Mouse (Mus musculus) forebrain, embryonic 16.5 days (tissue): ENCODE results near the gene Mapk8. TPM values are rescaled to one million over a fixed set of nuclear protein-coding genes. Genes with fewer than 3 reads are reported as not detected.

Experiments
- ATAC-seq: fragments of 200-750 bp; cut with Nextera tagmentation; 2 replicates; pipeline ENCODE4 v1.8.0; 2017; ENCODE audit warnings: mild to moderate bottlenecking, moderate library complexity
- H3K27ac ChIP-seq: fragments of 300-500 bp; sonication (generic); 2 replicates; pipeline ENCODE4 v1.5.1; 2014; ENCODE audit warnings: low read length, control low read depth
- H3K27me3 ChIP-seq: fragments of 300-500 bp; sonication (generic); replicated peaks from 2 replicates; pipeline ENCODE4 v1.6.1; 2014; ENCODE audit warnings: low read length; ENCODE audit not compliant: control insufficient read depth, insufficient read depth
- H3K36me3 ChIP-seq: fragments of 300-500 bp; sonication (generic); 2 replicates; pipeline ENCODE4 v1.6.1; 2014; ENCODE audit not compliant: control insufficient read depth, insufficient read depth
- H3K4me1 ChIP-seq: fragments of 300-500 bp; sonication (generic); replicated peaks from 2 replicates; pipeline ENCODE4 v1.6.1; 2014; ENCODE audit warnings: low read length; ENCODE audit not compliant: control insufficient read depth, insufficient read depth
- H3K4me2 ChIP-seq: fragments of 300-500 bp; sonication (generic); 2 replicates; pipeline ENCODE4 v1.6.1; 2014; ENCODE audit warnings: mild to moderate bottlenecking, low read length, control low read depth
- H3K4me3 ChIP-seq: fragments of 300-500 bp; sonication (generic); replicated peaks from 2 replicates; pipeline ENCODE4 v1.5.1; 2014; ENCODE audit warnings: mild to moderate bottlenecking, low read length, control low read depth
- H3K9ac ChIP-seq: fragments of 300-500 bp; sonication (generic); replicated peaks from 2 replicates; pipeline ENCODE4 v1.6.1; 2014; ENCODE audit warnings: low read depth, low read length, control low read depth
- H3K9me3 ChIP-seq: fragments of 300-500 bp; sonication (generic); 2 replicates; pipeline ENCODE4 v1.6.1; 2016; ENCODE audit warnings: low read length; ENCODE audit not compliant: control insufficient read depth
- WGBS: fragments of 180-500 bp; shearing (Covaris S2); extraction: QIAGEN DNeasy Blood & Tissue Kit; methylation state at CpG from one replicate; pipeline ENCODE4 v1.1.7; 2014; 5-methylcytosine and 5-hydroxymethylcytosine counted together
- polyA plus RNA-seq: library from polyadenylated mRNA; unstranded; fragments of >200 nt; fragmentation: Nextera tagmentation; extraction: Ambion mirVana; gene quantifications from 2 replicates; pipeline ENCODE4 v1.2.1, GENCODE M21; 2015

The Mapk8 gene
- polyA plus RNA-seq, 1 experiment from 2014 or later, result 39.8 TPM

DNA sequence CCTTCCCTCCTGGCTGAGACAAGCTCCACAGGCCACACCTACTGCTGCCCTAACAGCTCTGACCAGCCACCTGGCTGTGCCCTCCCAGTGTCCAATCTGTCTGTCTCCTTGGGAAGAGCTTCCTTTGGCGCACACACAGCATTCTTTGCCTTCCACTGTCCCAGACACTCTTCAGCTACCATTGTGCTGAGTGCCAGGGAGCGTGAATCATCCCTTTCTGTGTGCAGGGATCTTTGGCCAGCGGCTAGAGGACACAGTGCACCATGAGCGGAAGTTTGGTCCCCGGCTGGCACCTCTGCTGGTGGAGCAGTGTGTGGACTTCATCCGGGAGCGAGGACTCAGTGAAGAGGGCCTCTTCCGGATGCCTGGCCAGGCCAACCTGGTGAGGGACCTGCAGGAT, 88.1 kb downstream of the Mapk8 start:
- no peaks in the 10 kb centered on the region for H3K36me3 ChIP-seq
- ATAC-seq, result no peak
- H3K9me3 ChIP-seq, result no peaks in the 10 kb centered on the region
- no peak overlapping the region for H3K9ac ChIP-seq
- H3K27ac ChIP-seq, result no peak overlapping the region
- peaks cover 6% of the 10 kb centered on the region; the same call in 1 of the 2 replicates for H3K4me1 ChIP-seq
- H3K4me3 ChIP-seq, result no peak overlapping the region
- 87% methylated on average over 8 of the region's 8 CpGs for WGBS
- no peaks in the 10 kb centered on the region for H3K27me3 ChIP-seq
- no peak overlapping the region for H3K4me2 ChIP-seq

DNA sequence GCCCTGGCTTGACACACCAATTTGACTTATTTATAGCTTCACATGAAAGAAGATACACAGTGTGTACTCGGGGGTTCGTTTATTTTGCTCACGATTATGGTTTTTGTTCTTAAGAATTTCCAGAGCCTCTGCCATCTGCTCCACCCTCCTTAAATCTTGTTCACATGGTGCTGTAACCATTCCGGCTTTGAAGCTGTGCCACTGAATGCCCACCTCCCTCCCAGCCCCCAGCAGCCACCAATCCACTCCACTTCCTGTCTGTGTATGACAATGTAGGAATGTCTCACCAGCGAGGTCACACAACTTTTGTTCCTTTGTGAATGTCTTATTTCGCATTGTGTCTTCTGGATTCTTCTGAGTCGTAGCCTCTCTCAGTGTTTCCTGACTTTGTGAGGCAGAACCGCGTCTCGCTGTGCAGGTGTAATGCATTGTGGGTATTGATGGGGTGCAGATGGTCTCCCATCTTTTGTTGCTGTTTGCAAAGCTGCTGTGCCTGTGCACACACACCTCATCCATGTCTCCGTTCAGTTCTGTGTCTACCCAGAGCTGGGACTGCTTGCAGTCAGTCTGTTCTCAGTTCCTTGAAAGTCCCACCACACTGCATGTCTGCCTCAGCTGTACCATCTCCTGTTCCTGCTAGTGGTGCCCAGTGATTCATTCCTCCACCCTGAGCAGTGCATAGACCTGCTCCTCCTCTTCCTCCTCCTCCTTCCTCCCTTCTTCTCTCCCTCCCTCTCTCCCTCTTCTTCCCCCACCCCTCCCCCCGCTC, 89.2 kb downstream of the Mapk8 start:
- Histone ChIP-seq H3K36me3 (no peaks in the 10 kb centered on the region), H3K4me3 (no peak overlapping the region), H3K4me1 (peaks cover 6% of the 10 kb centered on the region; the same call in 1 of the 2 replicates), H3K9me3 (no peaks in the 10 kb centered on the region), H3K9ac (no peak overlapping the region), H3K4me2 (no peak overlapping the region), H3K27me3 (no peaks in the 10 kb centered on the region), H3K27ac (no peak overlapping the region)
- ATAC-seq, result peak; percentile 66
- WGBS, result 50% methylated on average over 12 of the region's 12 CpGs

DNA sequence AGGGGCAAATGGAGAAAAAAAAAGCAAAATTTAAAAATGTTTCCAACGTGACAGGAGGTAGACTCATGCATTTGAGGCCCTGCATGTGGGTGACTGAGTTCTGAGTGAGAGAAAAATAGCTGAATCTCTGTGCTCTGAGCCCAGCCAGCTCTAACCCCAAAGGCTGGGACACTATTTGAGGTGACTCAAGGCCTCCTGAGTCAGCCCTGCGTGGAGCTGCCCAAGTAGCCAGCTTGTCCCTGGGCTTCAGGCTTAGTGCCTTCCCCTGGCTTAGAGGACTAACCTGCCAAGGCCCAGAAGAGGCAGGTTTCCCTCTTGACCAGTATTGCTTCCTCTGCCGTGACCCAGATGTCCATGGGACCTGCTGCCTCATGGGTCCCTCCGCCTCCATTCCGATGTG, 91.7 kb downstream of the Mapk8 start:
- Histone ChIP-seq H3K4me3 (no peak overlapping the region), H3K9ac (no peak overlapping the region), H3K4me2 (no peak overlapping the region), H3K27ac (no peak overlapping the region), H3K36me3 (no peaks in the 10 kb centered on the region), H3K27me3 (peaks cover 16% of the 10 kb centered on the region), H3K9me3 (no peaks in the 10 kb centered on the region), H3K4me1 (peaks cover 11% of the 10 kb centered on the region; the same call in 1 of the 2 replicates)
- WGBS, result 89% methylated on average over 5 of the region's 5 CpGs
- no peak for ATAC-seq

DNA sequence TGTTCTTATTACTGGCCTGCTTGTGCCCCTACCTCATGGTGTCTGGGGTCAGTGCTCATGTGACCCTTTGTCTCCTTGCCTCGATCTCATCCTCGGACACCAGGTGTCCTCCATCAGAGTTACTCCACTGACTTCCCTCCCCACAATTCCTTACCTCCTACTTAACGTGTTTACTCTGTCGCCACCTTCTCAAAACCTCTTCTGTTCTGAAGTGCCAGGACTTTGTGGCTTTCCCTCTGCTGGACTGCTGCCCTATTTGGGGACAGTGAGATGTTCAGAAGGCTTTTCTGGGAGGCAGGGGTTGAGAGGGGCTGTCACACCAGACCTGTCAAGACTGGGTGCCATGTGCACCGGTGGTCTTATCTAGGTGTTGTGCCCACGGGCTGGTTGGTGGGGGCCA, 94.1 kb downstream of the Mapk8 start:
- no peak for ATAC-seq
- no peaks in the 10 kb centered on the region for H3K36me3 ChIP-seq
- no peak overlapping the region for H3K27ac ChIP-seq
- no peak overlapping the region for H3K9ac ChIP-seq
- no peak overlapping the region for H3K4me2 ChIP-seq
- H3K4me3 ChIP-seq, result no peak overlapping the region
- H3K4me1 ChIP-seq, result peaks cover 10% of the 10 kb centered on the region; the same call in 1 of the 2 replicates
- 84% methylated on average over 6 of the region's 6 CpGs for WGBS
- H3K27me3 ChIP-seq, result peaks cover 19% of the 10 kb centered on the region
- no peaks in the 10 kb centered on the region for H3K9me3 ChIP-seq

DNA sequence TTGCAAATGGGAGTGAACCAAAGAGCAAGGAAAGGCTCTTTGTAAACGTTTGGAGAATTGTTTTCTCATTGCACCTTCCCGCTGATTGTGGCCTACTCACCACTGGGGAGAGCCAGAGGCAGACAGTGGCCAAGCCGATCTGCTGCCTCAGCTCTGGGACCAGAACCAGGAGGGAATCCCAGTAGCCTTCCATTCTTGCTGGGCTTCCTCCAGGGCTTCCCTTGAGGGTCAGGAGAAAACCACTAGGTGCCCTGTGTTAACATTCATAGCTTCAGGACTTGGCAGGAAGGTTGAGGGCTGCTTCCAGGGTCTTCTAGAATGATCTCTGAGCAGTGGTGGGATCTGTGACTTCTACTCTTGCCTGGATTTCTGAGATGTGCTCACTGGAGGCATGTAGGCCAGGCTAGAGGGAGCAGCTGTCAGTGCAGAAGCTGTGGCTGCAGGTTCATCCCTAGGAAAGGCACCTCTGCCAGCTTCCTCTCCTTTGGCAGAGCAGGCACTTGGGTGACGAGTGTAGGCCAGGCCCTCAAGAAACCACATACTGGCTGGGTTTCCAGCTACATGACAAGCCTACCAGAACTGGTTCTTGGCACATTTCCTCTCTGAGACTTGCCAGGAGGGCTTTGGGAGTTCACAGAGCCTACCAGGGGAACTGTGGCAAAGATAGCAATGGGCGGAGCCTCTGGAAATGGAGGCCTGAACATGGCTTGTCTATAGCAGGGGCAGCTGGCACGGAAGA, 94.8 kb downstream of the Mapk8 start:
- no peak overlapping the region for H3K4me3 ChIP-seq
- whole genome bisulfite sequencing, result 67% methylated on average over 6 of the region's 6 CpGs
- ATAC-seq, result no peak
- no peak overlapping the region for H3K9ac ChIP-seq
- H3K4me1 ChIP-seq, result peaks cover 5% of the 10 kb centered on the region; the same call in 1 of the 2 replicates
- H3K27ac ChIP-seq, result no peak overlapping the region
- no peaks in the 10 kb centered on the region for H3K9me3 ChIP-seq
- H3K36me3 ChIP-seq, result no peaks in the 10 kb centered on the region
- peaks cover 19% of the 10 kb centered on the region for H3K27me3 ChIP-seq
- H3K4me2 ChIP-seq, result no peak overlapping the region

DNA sequence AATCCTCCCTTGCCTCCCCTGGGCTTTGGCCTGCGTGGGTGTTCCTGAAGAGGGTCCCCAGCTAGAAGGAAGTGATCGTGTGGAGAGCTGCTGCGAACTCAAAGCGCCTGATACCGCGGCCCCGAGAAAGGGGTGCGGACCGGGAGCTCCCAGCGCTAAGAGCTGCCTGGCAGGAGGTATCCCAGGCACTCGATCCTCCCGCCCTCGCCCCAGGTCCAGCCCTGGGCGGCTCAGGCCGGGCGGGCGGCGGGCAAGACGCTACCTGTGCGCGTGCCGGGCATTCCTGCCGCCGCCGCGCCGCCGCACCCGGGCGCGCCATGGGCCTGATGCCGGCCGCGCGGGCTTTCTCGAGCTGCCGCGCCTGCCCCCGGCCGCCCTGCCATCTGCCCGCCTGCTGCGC, 95.9 kb downstream of the Mapk8 start:
- no peaks in the 10 kb centered on the region for H3K9me3 ChIP-seq
- ATAC-seq, result no peak
- H3K9ac ChIP-seq, result peak overlapping the region; percentile 63
- WGBS, result under 1% methylated on average over 39 of the region's 42 CpGs
- H3K4me1 ChIP-seq, result peaks cover 5% of the 10 kb centered on the region; the same call in 1 of the 2 replicates
- H3K36me3 ChIP-seq, result no peaks in the 10 kb centered on the region
- peaks cover 19% of the 10 kb centered on the region for H3K27me3 ChIP-seq
- H3K4me3 ChIP-seq, result peak overlapping the region; percentile 47
- no peak overlapping the region for H3K27ac ChIP-seq
- H3K4me2 ChIP-seq, result peak overlapping the region; percentile 77

DNA sequence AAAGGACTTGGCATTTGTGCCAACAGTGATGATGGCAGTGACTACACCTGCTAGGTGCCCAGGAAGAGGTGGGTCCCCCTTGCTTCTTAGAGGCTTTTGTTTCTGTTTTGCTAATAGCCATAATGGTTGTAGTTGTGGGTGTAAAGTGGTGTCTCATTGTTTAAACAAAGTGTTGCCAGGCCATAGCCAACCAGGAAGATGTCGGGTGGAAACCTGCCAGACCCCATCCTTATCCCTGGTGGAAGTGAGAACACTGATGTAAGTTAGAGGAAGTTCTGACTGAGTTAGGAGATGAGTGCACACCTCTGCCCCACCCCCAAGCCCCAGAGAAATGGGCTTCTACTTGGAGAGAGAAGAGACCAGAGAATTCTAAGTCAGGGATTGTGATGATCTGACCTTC, 98.8 kb downstream of the Mapk8 start:
- no peak overlapping the region for H3K4me2 ChIP-seq
- no peak overlapping the region for H3K4me3 ChIP-seq
- H3K36me3 ChIP-seq, result no peaks in the 10 kb centered on the region
- peaks cover 19% of the 10 kb centered on the region for H3K27me3 ChIP-seq
- H3K9ac ChIP-seq, result no peak overlapping the region
- no peak overlapping the region for H3K27ac ChIP-seq
- H3K9me3 ChIP-seq, result no peaks in the 10 kb centered on the region
- WGBS, result 92% methylated on average over 1 of the region's 1 CpGs
- peaks cover 5% of the 10 kb centered on the region; the same call in 1 of the 2 replicates for H3K4me1 ChIP-seq
- no peak for ATAC-seq

DNA sequence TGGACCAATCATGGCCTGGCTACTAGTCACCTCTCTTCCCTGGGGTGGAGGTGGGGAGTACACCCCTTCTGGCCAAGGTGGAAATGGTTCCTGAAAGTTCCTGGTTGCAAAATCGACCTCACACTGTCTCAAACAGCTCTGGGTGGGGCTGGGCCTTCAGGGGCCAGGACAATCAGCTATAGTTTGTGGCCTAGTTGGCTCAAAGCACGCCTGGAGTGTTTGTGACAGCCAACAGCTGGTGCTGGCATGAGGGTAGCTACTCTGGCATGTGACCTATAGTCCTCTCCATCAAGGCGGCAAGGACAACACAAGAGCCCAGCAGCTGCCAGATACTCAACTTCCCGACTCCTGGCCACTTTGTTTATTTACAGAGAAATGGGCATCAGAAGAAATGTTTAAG, 99.2 kb downstream of the Mapk8 start:
- peaks cover 5% of the 10 kb centered on the region; the same call in 1 of the 2 replicates for H3K4me1 ChIP-seq
- WGBS, result 49% methylated on average over 4 of the region's 4 CpGs
- H3K4me3 ChIP-seq, result no peak overlapping the region
- H3K27me3 ChIP-seq, result peaks cover 19% of the 10 kb centered on the region
- no peaks in the 10 kb centered on the region for H3K36me3 ChIP-seq
- no peak for ATAC-seq
- H3K9me3 ChIP-seq, result no peaks in the 10 kb centered on the region
- H3K4me2 ChIP-seq, result no peak overlapping the region
- H3K27ac ChIP-seq, result no peak overlapping the region
- no peak overlapping the region for H3K9ac ChIP-seq

DNA sequence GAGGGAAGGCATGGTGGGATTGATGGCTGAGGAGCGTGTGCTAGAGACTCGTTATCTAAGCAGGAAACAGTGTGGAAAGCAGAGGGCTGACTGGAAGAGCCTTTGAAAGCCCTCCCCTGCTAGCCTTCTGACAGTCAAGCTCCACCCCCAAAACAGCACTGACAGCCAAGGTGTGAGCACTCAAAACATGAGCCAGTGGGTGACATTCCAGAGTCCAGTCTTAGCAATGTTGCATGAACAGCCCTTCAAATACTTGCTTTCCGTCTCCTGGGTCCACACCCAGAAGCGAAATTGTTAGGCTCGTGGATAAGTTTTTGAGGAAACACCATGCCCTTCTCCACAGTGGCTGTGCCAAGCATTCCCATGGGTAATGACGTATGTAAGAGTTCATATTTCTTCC, 100.4 kb downstream of the Mapk8 start:
- Histone ChIP-seq H3K36me3 (no peaks in the 10 kb centered on the region), H3K4me3 (no peak overlapping the region), H3K27me3 (peaks cover 9% of the 10 kb centered on the region), H3K4me2 (no peak overlapping the region), H3K27ac (no peak overlapping the region), H3K9ac (no peak overlapping the region), H3K9me3 (no peaks in the 10 kb centered on the region), H3K4me1 (peaks cover 5% of the 10 kb centered on the region; the same call in 1 of the 2 replicates)
- 72% methylated on average over 6 of the region's 6 CpGs for WGBS
- no peak for ATAC-seq
